Mouse (Mus musculus) midbrain, embryonic 14.5 days (tissue): ENCODE measurements at regions not wholly inside any gene's neighbourhood (a gene's known extent, or its start where the extent isn't known, plus 50 kb on each side); places are given as distances from the start of the nearest gene placed in this dataset.

Experiments
- ATAC-seq: fragments of 200-750 bp; cut with Nextera tagmentation; 2 replicates; pipeline ENCODE4 v1.8.0; 2017; ENCODE audit warnings: moderate number of reproducible peaks, moderate library complexity; ENCODE audit not compliant: low FRiP score, low TSS enrichment
- DNase-seq: peaks from one replicate; pipeline ENCODE4 v3.0.0-alpha.2; 2015
- H3K27ac ChIP-seq: fragments of 300-500 bp; sonication (generic); replicated peaks from 2 replicates; pipeline ENCODE4 v1.5.1; 2014; ENCODE audit warnings: mild to moderate bottlenecking, low read depth, low read length, moderate library complexity
- H3K27me3 ChIP-seq: fragments of 300-500 bp; sonication (generic); 2 replicates; pipeline ENCODE4 v1.6.1; 2014; ENCODE audit warnings: low read length, control low read depth, mixed read lengths; ENCODE audit not compliant: control insufficient read depth, insufficient read depth
- H3K36me3 ChIP-seq: fragments of 300-500 bp; sonication (generic); 2 replicates; pipeline ENCODE4 v1.6.1; 2014; ENCODE audit warnings: low read length, control low read depth; ENCODE audit not compliant: control insufficient read depth, insufficient read depth
- H3K4me1 ChIP-seq: fragments of 300-500 bp; sonication (generic); 2 replicates; pipeline ENCODE4 v1.6.1; 2014; ENCODE audit warnings: mild to moderate bottlenecking, antibody characterized with exemption, low read length, control low read depth; ENCODE audit not compliant: control insufficient read depth, insufficient read depth
- H3K4me2 ChIP-seq: fragments of 300-500 bp; sonication (generic); 2 replicates; pipeline ENCODE4 v1.6.1; 2014; ENCODE audit warnings: mild to moderate bottlenecking, low read length, moderate library complexity
- H3K4me3 ChIP-seq: fragments of 300-500 bp; sonication (generic); replicated peaks from 2 replicates; pipeline ENCODE4 v1.5.1; 2014; ENCODE audit warnings: low read depth, low read length
- H3K9ac ChIP-seq: fragments of 300-500 bp; sonication (generic); replicated peaks from 2 replicates; pipeline ENCODE4 v1.6.1; 2014; ENCODE audit warnings: mild to moderate bottlenecking, low read length, moderate library complexity
- H3K9me3 ChIP-seq: fragments of 300-500 bp; sonication (generic); 2 replicates; pipeline ENCODE4 v1.6.1; 2016; ENCODE audit warnings: low read length, control low read depth, mixed read lengths; ENCODE audit not compliant: control insufficient read depth
- WGBS: fragments of 180-500 bp; shearing (Covaris S2); extraction: QIAGEN DNeasy Blood & Tissue Kit; methylation state at CpG from one replicate; pipeline ENCODE4 v1.1.7; 2014; 5-methylcytosine and 5-hydroxymethylcytosine counted together

DNA sequence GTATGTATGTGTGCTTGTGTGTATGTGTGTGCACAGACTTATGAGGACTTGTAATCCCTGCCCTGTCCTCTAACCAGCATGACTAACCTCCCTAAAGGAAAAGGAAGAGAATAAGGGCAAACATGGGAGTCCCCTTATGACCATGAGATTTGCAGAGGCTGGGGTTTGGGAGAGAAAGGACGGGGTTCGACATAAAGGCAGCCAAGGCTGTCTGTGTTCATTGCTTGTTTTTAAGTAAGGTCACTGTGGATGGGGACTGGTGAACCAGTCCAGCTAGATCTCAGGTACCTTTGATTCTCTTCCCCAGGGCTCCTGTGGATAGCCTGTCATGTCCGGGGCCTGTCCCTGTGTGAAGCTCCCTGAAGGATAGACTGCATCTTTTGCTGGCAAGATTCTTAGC lies 55.6 kb downstream of the Irf2bp2 start:
- Histone ChIP-seq H3K4me2 (peak overlapping the region; percentile 32), H3K9ac (peak overlapping the region; percentile 21), H3K27me3 (no peaks in the 10 kb centered on the region), H3K27ac (peak overlapping the region; percentile 96), H3K36me3 (no peaks in the 10 kb centered on the region), H3K9me3 (no peaks in the 10 kb centered on the region), H3K4me1 (peaks cover 48% of the 10 kb centered on the region), H3K4me3 (no peak overlapping the region)
- 5% methylated on average over 3 of the region's 3 CpGs for WGBS
- DNase-seq (no peak), ATAC-seq (no peak)

DNA sequence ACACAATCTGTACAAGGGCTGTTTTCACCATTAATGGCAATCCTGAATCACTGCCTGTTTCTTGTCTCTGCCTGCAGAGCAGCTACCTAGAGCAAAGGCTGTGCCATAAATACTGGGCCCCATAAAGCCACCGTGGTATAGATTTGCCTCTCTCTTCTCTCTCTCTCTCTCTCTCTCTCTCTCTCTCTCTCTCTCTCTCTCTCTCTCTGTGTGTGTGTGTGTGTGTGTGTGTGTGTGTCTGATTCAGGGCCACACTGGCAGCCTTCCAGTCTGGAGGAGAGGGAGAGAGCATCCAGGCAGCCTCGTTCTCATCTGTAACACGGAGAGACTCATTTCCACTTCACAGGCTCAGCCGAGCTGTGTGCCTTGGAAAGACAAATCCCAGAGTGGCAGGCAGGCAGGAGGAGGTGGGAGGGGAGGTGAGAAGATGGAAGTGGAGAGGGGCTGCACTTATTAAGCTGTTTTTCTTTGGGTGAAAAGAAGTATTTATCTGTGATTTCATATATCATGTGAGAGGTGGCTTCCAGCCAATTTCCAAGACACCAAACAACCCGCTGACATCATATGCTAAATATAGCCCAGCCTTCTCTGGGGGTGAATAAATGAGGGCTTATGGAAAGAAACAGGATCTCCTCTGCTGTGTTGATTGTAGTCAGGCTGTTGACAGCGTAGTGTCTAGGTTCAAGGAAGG lies 56.7 kb downstream of the Irf2bp2 start:
- H3K27ac ChIP-seq = peak overlapping the region; percentile 96
- H3K27me3 ChIP-seq = no peaks in the 10 kb centered on the region
- H3K4me1 ChIP-seq = peaks cover 48% of the 10 kb centered on the region
- H3K4me2 ChIP-seq = peak overlapping the region; percentile 32
- H3K4me3 ChIP-seq = no peak overlapping the region
- DNase-seq = peak; percentile 94
- peak; percentile 78 for ATAC-seq
- no peaks in the 10 kb centered on the region for H3K36me3 ChIP-seq
- peak overlapping the region; percentile 30; the same call in 1 of the 2 replicates for H3K9ac ChIP-seq
- no peaks in the 10 kb centered on the region for H3K9me3 ChIP-seq
- 2% methylated on average over 6 of the region's 6 CpGs for WGBS

DNA sequence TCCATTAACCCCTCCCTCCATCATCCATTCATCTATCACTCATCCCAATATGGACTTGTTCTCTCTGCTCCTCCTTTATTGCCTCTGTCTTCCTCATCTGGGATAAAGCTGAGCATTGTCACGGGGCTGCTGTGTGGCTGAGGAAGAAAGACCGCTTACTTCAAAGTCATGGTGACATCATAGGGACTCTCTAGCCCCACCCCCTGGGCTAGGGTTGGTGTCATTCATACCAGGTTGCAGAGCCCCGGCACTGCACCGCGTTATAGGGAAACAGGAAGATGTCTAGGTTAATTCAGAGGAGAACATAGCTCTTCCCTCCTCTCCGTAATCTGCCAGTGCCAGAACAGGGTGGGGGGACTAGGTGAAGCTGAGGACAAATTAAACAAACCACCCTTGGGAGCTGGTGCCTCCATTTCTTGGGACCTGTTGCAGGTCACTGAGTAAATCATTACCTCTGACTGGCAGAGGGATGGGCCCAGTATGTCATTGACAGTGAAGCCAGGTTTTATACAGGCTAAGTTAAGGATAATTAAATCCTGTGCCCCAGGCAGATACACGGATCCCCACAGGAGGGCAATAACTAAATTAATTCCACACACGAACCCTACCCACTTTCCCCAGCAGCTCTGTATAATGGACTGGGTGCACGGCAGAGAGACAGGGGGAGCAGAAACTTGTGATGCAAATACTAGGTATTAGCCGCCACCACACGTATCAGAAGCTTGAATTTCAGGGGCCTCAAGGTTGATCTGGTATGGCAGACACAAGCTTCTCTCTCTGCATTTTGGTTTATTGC lies 57.5 kb downstream of the Irf2bp2 start:
- peak overlapping the region; percentile 32; the same call in 1 of the 2 replicates for H3K4me2 ChIP-seq
- peak; percentile 46 for ATAC-seq
- 7% methylated on average over 11 of the region's 11 CpGs for WGBS
- H3K4me1 ChIP-seq = peaks cover 48% of the 10 kb centered on the region
- peak overlapping the region; percentile 96 for H3K27ac ChIP-seq
- 0 out of 2 replicates have a peak overlapping the region, but pooled peaks have one; percentile 30 for H3K9ac ChIP-seq
- DNase-seq = peak; percentile 79
- H3K36me3 ChIP-seq = no peaks in the 10 kb centered on the region
- no peaks in the 10 kb centered on the region for H3K9me3 ChIP-seq
- no peak overlapping the region for H3K4me3 ChIP-seq
- no peaks in the 10 kb centered on the region for H3K27me3 ChIP-seq

DNA sequence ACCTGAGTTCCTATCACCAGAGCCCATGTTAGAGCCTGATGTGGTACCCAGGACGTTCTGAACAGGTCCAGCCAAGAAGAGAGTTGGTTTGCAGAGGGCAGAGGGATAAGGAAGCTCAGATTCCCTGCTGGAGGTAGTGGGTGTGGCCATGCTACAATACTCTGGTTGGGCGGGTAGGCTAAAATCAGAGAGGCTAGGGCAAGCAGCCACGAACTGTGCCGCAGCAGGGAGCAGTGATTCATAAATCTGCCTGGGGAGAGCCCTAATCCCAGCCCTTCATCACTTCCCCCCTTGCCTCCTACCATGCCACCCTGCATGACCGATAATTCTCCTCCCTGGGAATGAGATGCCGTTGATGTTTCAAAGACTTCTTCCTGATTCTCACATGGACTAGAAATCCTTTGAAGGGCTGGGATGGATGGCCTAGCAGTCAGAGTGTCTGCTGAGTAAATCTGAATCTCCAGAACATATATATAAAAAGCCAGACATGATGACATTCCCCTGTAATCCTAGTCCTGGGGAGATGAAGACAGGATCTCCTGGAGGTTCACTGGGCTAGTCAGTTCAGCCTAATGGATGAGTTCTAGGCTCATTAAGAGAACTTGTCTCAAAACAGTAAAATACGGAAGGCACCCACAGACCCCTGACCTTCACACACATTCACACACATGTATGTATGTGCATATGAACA lies 57.6 kb upstream of the Tarbp1 start:
- H3K36me3 ChIP-seq = no peaks in the 10 kb centered on the region
- H3K9ac ChIP-seq = no peak overlapping the region
- no peak overlapping the region for H3K4me2 ChIP-seq
- H3K4me1 ChIP-seq = peaks cover 22% of the 10 kb centered on the region
- H3K27me3 ChIP-seq = no peaks in the 10 kb centered on the region
- DNase-seq = no peak
- H3K9me3 ChIP-seq = no peaks in the 10 kb centered on the region
- no peak overlapping the region for H3K4me3 ChIP-seq
- no peak overlapping the region for H3K27ac ChIP-seq
- ATAC-seq = no peak
- WGBS = 36% methylated on average over 7 of the region's 7 CpGs

DNA sequence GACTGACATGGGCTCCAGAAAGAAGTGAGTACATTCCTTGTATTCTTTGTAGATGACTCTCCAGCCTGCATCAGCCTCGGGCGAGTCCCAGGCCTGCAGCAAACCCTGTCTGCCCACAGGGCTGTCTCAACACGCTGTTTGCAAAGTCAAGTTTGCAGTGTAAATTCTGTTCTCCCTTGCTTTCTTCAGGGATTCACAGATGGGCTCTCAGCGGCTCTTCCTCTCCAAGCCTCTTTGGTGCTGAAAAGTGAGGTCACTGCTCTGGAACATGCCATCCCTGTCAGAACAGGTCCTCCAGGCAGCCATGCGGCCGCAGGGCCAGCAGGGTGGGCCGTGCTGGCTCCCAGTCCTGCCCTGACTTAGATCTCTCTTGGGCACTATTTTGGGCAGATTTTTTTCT lies 56.6 kb upstream of the Tarbp1 start:
- H3K9ac ChIP-seq = no peak overlapping the region
- WGBS = 84% methylated on average over 7 of the region's 7 CpGs
- H3K4me1 ChIP-seq = peaks cover 12% of the 10 kb centered on the region
- H3K36me3 ChIP-seq = no peaks in the 10 kb centered on the region
- H3K9me3 ChIP-seq = no peaks in the 10 kb centered on the region
- no peak overlapping the region for H3K4me2 ChIP-seq
- no peak for ATAC-seq
- no peak overlapping the region for H3K4me3 ChIP-seq
- no peak overlapping the region for H3K27ac ChIP-seq
- no peak for DNase-seq
- H3K27me3 ChIP-seq = no peaks in the 10 kb centered on the region

DNA sequence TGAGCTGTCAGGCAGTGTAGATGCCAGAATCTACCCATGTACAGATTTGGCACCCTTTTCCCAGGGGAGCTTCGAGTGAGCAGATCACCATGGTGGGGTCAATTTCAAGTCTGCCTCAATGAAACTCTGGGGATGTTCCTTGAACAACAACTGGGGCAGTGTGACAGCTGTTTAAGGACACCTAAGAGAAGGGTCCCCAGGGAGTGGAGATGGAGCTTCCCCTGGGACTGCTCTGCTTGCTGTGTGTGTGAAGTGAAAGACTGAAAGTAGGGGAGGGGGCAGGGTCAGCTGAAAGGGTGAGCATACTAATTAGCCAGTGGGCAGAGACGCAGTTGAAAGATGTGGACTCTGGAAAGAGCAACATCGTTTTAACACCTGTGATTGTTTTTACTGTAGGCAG lies 54.5 kb upstream of the Tarbp1 start:
- no peak for ATAC-seq
- no peaks in the 10 kb centered on the region for H3K27me3 ChIP-seq
- no peaks in the 10 kb centered on the region for H3K36me3 ChIP-seq
- H3K4me3 ChIP-seq = no peak overlapping the region
- no peak for DNase-seq
- no peak overlapping the region for H3K4me2 ChIP-seq
- H3K4me1 ChIP-seq = no peaks in the 10 kb centered on the region; the same call in 1 of the 2 replicates
- no peaks in the 10 kb centered on the region for H3K9me3 ChIP-seq
- H3K27ac ChIP-seq = no peak overlapping the region
- H3K9ac ChIP-seq = no peak overlapping the region
- WGBS = 62% methylated on average over 3 of the region's 3 CpGs

DNA sequence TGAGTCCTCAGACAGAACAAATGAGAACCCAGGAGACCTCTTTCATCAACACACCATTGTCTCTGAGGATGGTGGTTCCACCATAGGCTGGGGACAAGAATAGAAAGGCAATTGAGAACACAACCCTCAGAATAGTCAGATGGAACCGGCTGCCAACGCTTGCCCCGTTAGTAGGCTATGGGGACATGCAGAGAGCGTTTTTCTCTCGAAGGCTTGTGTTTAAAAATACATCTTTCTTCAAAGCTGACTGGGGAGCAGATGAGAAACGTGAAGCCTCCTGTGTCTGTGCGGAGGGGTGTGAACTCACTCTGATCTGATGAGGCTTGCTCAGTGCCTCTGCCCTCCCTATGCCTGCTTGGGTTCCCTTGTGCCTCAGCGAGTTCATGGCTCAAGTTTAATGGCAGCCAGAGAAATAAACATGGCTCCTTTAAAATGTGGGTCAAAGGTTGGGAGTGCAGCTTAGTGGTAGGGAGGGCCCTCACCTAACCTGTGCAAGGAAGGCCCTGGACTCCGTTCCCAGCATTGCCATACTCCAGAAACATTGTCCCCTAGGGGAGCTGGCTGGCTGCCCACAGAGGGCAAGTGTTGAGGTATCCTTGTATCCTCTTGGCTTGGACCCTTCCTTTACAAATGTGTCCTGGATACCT lies 53.7 kb upstream of the Tarbp1 start:
- 79% methylated on average over 9 of the region's 9 CpGs for WGBS
- no peaks in the 10 kb centered on the region for H3K36me3 ChIP-seq
- no peak overlapping the region for H3K4me3 ChIP-seq
- no peak overlapping the region for H3K4me2 ChIP-seq
- DNase-seq = no peak
- no peaks in the 10 kb centered on the region; the same call in 1 of the 2 replicates for H3K4me1 ChIP-seq
- H3K27ac ChIP-seq = no peak overlapping the region
- no peak for ATAC-seq
- H3K27me3 ChIP-seq = no peaks in the 10 kb centered on the region
- no peak overlapping the region for H3K9ac ChIP-seq
- no peaks in the 10 kb centered on the region for H3K9me3 ChIP-seq

DNA sequence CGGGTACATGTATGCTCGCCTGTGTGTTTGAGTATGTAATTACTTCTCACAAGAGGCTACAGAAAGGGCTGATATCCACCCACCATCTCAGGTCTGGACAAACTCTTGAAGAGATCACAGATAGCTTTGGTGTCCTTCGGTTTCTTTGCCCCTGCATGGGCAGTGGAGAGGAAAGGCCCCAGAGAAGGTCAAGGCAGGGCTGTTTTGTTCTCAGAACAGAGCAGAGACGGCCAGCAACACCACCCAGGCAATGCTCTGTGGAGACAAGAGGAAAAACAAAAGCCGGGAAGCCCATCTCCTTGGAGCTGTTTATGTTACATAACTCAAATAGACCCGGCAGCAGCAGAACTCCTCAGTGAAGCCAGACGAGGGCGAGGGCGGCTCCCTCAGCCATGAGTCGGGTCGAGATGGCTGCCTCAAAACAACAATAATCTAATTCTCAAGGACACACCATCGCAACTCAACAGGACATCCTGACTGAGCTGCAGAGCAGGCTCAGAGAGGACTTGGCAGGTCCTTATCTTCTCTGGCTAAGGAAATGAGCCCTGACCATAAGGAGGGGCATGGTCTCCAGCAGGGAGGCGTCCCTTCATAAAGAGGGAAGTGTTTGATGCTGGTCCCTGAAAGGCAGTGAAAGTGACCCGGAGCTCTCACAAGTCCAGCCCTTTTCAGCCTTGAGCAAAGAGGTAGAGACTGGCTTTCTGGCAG lies 52.2 kb upstream of the Tarbp1 start:
- no peak overlapping the region for H3K27ac ChIP-seq
- H3K4me1 ChIP-seq = no peaks in the 10 kb centered on the region; the same call in 1 of the 2 replicates
- WGBS = 67% methylated on average over 14 of the region's 14 CpGs

More for the DNA sequence above, 52.2 kb upstream of the Tarbp1 start:
- ATAC-seq (no peak), DNase-seq (no peak)
- Histone ChIP-seq H3K9ac (no peak overlapping the region), H3K4me2 (no peak overlapping the region), H3K36me3 (no peaks in the 10 kb centered on the region), H3K27me3 (no peaks in the 10 kb centered on the region), H3K9me3 (no peaks in the 10 kb centered on the region), H3K4me3 (no peak overlapping the region)
